Mouse (Mus musculus): ENCODE results near the gene Commd9.

- TF ChIP-seq CTCF (IDR thresholded peaks at IDR 0.05; ENCODE audit: insufficient read depth, low read length) (no peak), POLR2A (IDR thresholded peaks at IDR 0.05; ENCODE audit: borderline replicate concordance, extremely low read depth, low read depth, low read length) (no peak)
Measured at GRCm38 (mm10) chr2:101891143-101891542, 5.1 kb downstream of the Commd9 start.
